Mouse (Mus musculus): ENCODE measurements around the gene Thnsl1.

- TF ChIP-seq CTCF (conservative IDR thresholded peaks at IDR 0.05; ENCODE audit: insufficient read depth, insufficient read length, low read depth, low read length) (no peak), POLR2A (IDR thresholded peaks at IDR 0.05; ENCODE audit: low read depth, low read length) (no peak)
These were observed 53.6 kb downstream of the Thnsl1 start for GRCm38 (mm10) chr2:21259081-21259480.
